8 mouse cellular contexts compared by ENCODE assay signal in genomic region chr4:65123741-65124224, GRCm38 (mm10). TPM values are rescaled to one million over a fixed set of nuclear protein-coding genes. Genes with fewer than 3 reads are reported as not detected.
DNase-seq lines count a peak whose midpoint lies in the region; ATAC-seq and TF ChIP-seq lines count a peak whose summit lies in the region.

Gene Pappa, plus strand, starts transcription at chr4:65124174.

- DNase-seq in kidney, postnatal 10 days: no peak
- no peak for DNase-seq in hindbrain, embryonic 14.5 days (ENCODE audit: low spot score)
- no peak for DNase-seq in midbrain, postnatal 0 days (ENCODE audit: low spot score)
- no peak for DNase-seq in left cerebral cortex, adult 18-20 months (ENCODE audit: low spot score in 2 of 2)
- no peak for DNase-seq in thymus, postnatal 14 days
- DNase-seq in ovary, postnatal 14 days (ENCODE audit: low spot score): no peak

- no peak for ATAC-seq in kidney, embryonic 15.5 days (replicated peaks; ENCODE audit: low FRiP score)
- ATAC-seq in hindbrain, embryonic 14.5 days (ENCODE audit: low FRiP score): no peak
- no peak for ATAC-seq in midbrain, postnatal 0 days (ENCODE audit: low FRiP score)

- no peak for TF ChIP-seq CTCF in cortical plate, adult 2 months (IDR thresholded peaks at IDR 0.05; ENCODE audit: extremely low read depth, insufficient read depth, low read length)
- TF ChIP-seq CTCF in midbrain, postnatal 0 days (IDR thresholded peaks at IDR 0.05): no peak

- no peaks in the 10 kb centered on the region for H3K36me3 ChIP-seq in kidney, embryonic 15.5 days
- no peaks in the 10 kb centered on the region for H3K36me3 ChIP-seq in hindbrain, embryonic 14.5 days (replicated peaks; ENCODE audit: control insufficient read depth, insufficient read depth)
- H3K36me3 ChIP-seq in midbrain, postnatal 0 days (ENCODE audit: insufficient read depth, low read length): no peaks in the 10 kb centered on the region

- TF ChIP-seq POLR2A in cortical plate, adult 2 months (IDR thresholded peaks at IDR 0.05; ENCODE audit: extremely low read depth, insufficient read depth, low read length): no peak

- H3K27ac ChIP-seq in kidney, embryonic 15.5 days: peak within 1 kb of the TSS; percentile 77
- no peak within 1 kb of the TSS for H3K27ac ChIP-seq in cortical plate, adult 2 months (ENCODE audit: insufficient read depth, low read length)
- no peak within 1 kb of the TSS for H3K27ac ChIP-seq in hindbrain, embryonic 14.5 days
- no peak within 1 kb of the TSS for H3K27ac ChIP-seq in midbrain, postnatal 0 days (ENCODE audit: low read depth, low read length)

- no peaks in the 10 kb centered on the region for H3K9me3 ChIP-seq in kidney, embryonic 15.5 days (replicated peaks)
- no peaks in the 10 kb centered on the region for H3K9me3 ChIP-seq in hindbrain, embryonic 14.5 days (ENCODE audit: control insufficient read depth, low read length)
- no peaks in the 10 kb centered on the region for H3K9me3 ChIP-seq in midbrain, postnatal 0 days (ENCODE audit: low read length)

- H3K4me2 ChIP-seq in kidney, embryonic 15.5 days: peak within 1 kb of the TSS; percentile 88
- peak within 1 kb of the TSS; percentile 92 for H3K4me2 ChIP-seq in hindbrain, embryonic 14.5 days (replicated peaks)
- peak within 1 kb of the TSS; percentile 67 for H3K4me2 ChIP-seq in midbrain, postnatal 0 days (ENCODE audit: low read depth, low read length, poor library complexity, severe bottlenecking)

- H3K4me3 ChIP-seq in kidney, embryonic 15.5 days (replicated peaks): peak within 1 kb of the TSS; percentile 62
- peak within 1 kb of the TSS; percentile 27 for H3K4me3 ChIP-seq in cortical plate, adult 2 months (ENCODE audit: insufficient read depth, low read length)
- H3K4me3 ChIP-seq in hindbrain, embryonic 14.5 days (replicated peaks; ENCODE audit: low read length): peak within 1 kb of the TSS; percentile 50
- peak within 1 kb of the TSS; percentile 64 for H3K4me3 ChIP-seq in midbrain, postnatal 0 days (ENCODE audit: low read depth, low read length)

- peaks cover 7% of the 10 kb centered on the region; the same call in 1 of the 2 replicates for H3K27me3 ChIP-seq in kidney, embryonic 15.5 days
- peaks cover 16% of the 10 kb centered on the region for H3K27me3 ChIP-seq in hindbrain, embryonic 14.5 days (ENCODE audit: control insufficient read depth, insufficient read depth, low read length)
- peaks cover 5% of the 10 kb centered on the region for H3K27me3 ChIP-seq in midbrain, postnatal 0 days (ENCODE audit: insufficient read depth, low read length)

- peak within 1 kb of the TSS; percentile 57 for H3K9ac ChIP-seq in kidney, embryonic 15.5 days
- peak within 1 kb of the TSS; percentile 66 for H3K9ac ChIP-seq in hindbrain, embryonic 14.5 days
- peak within 1 kb of the TSS; percentile 56 for H3K9ac ChIP-seq in midbrain, postnatal 0 days (replicated peaks; ENCODE audit: low read length, poor library complexity, severe bottlenecking)

- peaks cover 28% of the 10 kb centered on the region for H3K4me1 ChIP-seq in kidney, embryonic 15.5 days
- no peaks in the 10 kb centered on the region; the same call in 1 of the 2 replicates for H3K4me1 ChIP-seq in cortical plate, adult 2 months (ENCODE audit: control insufficient read depth, insufficient read depth, low read length)
- peaks cover 14% of the 10 kb centered on the region for H3K4me1 ChIP-seq in hindbrain, embryonic 14.5 days (replicated peaks; ENCODE audit: control insufficient read depth, insufficient read depth, low read length)
- H3K4me1 ChIP-seq in midbrain, postnatal 0 days (ENCODE audit: insufficient read depth, low read length): no peaks in the 10 kb centered on the region; the same call in 1 of the 2 replicates

- WGBS in kidney, embryonic 15.5 days: under 1% methylated on average over 15 of the region's 16 CpGs
- under 1% methylated on average over 16 of the region's 16 CpGs for WGBS in hindbrain, embryonic 14.5 days
- 1% methylated on average over 15 of the region's 16 CpGs for WGBS in midbrain, postnatal 0 days

RNA-seq across cellular contexts. Expression of gene Pappa, which starts in this region (rescaled TPM):
- polyA plus RNA-seq in kidney, embryonic 15.5 days (2015; fragmentation: Nextera tagmentation; extraction: Ambion mirVana): 2.2 TPM in 2 replicates
- polyA plus RNA-seq in cortical plate, adult 2 months (2012; rRNA removed): 0.06 and 0.13 TPM in 2 replicates
- polyA plus RNA-seq in hindbrain, embryonic 14.5 days (2014; fragmentation: Nextera tagmentation; extraction: Ambion mirVana): 0.77 and 0.80 TPM in 2 replicates
- total RNA-seq in midbrain, postnatal 0 days (2014; rRNA removed): 3.7 and 4.4 TPM in 2 replicates
- 0.57 and 0.65 TPM in 2 replicates for polyA plus RNA-seq in midbrain, postnatal 0 days (2015; fragmentation: Nextera tagmentation; extraction: Ambion mirVana)
- total RNA-seq in left cerebral cortex, adult 18-20 months (2021): under 1 TPM; 0.37 to 0.56 TPM
